Comparison of ENCODE assay signal across 43 mouse cellular contexts in genomic region chr7:102718970-102719369, GRCm38 (mm10). TPM values are rescaled to one million over a fixed set of nuclear protein-coding genes. Genes with fewer than 3 reads are reported as not detected.
"Had no signal": no experiment of that assay in that cellular context is flagged by ENCODE, and none has a peak within 500 bp of the region (broad histone marks: within the 10 kb centered on the region; RNA-seq: fewer than 3 reads in every experiment).

TSS of gene Olfr33 (minus strand) at chr7:102719070.

- H3K4me1 ChIP-seq: heart, embryonic 10.5 days; heart, embryonic 12.5 days; heart, embryonic 13.5 days; heart, embryonic 15.5 days; hindbrain, embryonic 10.5 days; hindbrain, embryonic 12.5 days; hindbrain, embryonic 13.5 days; hindbrain, embryonic 15.5 days; intestine, embryonic 15.5 days; kidney, embryonic 15.5 days had no signal

- H3K9ac ChIP-seq: heart, embryonic 12.5 days; heart, embryonic 13.5 days; heart, embryonic 15.5 days; hindbrain, embryonic 12.5 days; hindbrain, embryonic 13.5 days; hindbrain, embryonic 14.5 days; hindbrain, embryonic 15.5 days; intestine, embryonic 15.5 days; kidney, embryonic 15.5 days had no signal

- H3K27me3 ChIP-seq: heart, embryonic 12.5 days; heart, embryonic 13.5 days; heart, embryonic 15.5 days; hindbrain, embryonic 12.5 days; hindbrain, embryonic 13.5 days; hindbrain, embryonic 15.5 days; intestine, embryonic 15.5 days; kidney, embryonic 15.5 days had no signal

- H3K9me3 ChIP-seq: heart, embryonic 10.5 days; heart, embryonic 12.5 days; heart, embryonic 13.5 days; heart, embryonic 15.5 days; hindbrain, embryonic 10.5 days; hindbrain, embryonic 12.5 days; hindbrain, embryonic 13.5 days; hindbrain, embryonic 15.5 days; intestine, embryonic 15.5 days; kidney, embryonic 15.5 days had no signal

- H3K27ac ChIP-seq: heart, embryonic 10.5 days; heart, embryonic 13.5 days; heart, embryonic 15.5 days; hindbrain, embryonic 10.5 days; hindbrain, embryonic 12.5 days; hindbrain, embryonic 13.5 days; hindbrain, embryonic 14.5 days; hindbrain, embryonic 15.5 days; hindbrain, postnatal 0 days; intestine, embryonic 15.5 days; kidney, embryonic 15.5 days; kidney, postnatal 0 days; layer of hippocampus, adult 2 months; left cerebral cortex, adult 2 months had no signal

- DNase-seq: heart, postnatal 10 days; heart, postnatal 14 days; heart, postnatal 36 days; heart, postnatal 4 days; kidney, adult 11 months; kidney, adult 18-20 months; kidney, adult 2 months; kidney, adult 8-10 months; kidney, adult 9 months; kidney, postnatal 10 days; kidney, postnatal 14 days; kidney, postnatal 25 days; kidney, postnatal 36 days; kidney, postnatal 4 days; layer of hippocampus, adult 9-11 months; layer of hippocampus, postnatal 36 days had no signal

- ATAC-seq: hindbrain, embryonic 16.5 days; hindbrain, postnatal 0 days; inflammation-experienced regulatory T-cells, adult 6 months; intestine, embryonic 15.5 days; intestine, embryonic 16.5 days; intestine, postnatal 0 days had no signal

- H3K4me3 ChIP-seq: heart, embryonic 10.5 days; heart, embryonic 12.5 days; heart, embryonic 13.5 days; heart, embryonic 15.5 days; hindbrain, embryonic 10.5 days; hindbrain, embryonic 12.5 days; hindbrain, embryonic 13.5 days; hindbrain, embryonic 15.5 days; intestine, embryonic 15.5 days; kidney, embryonic 15.5 days; layer of hippocampus, adult 2 months; left cerebral cortex, adult 2 months had no signal

- H3K4me2 ChIP-seq: heart, embryonic 12.5 days; heart, embryonic 13.5 days; heart, embryonic 15.5 days; hindbrain, embryonic 12.5 days; hindbrain, embryonic 13.5 days; hindbrain, embryonic 14.5 days; hindbrain, embryonic 15.5 days; intestine, embryonic 15.5 days; kidney, embryonic 15.5 days had no signal

- H3K36me3 ChIP-seq: heart, embryonic 10.5 days; heart, embryonic 12.5 days; heart, embryonic 13.5 days; heart, embryonic 15.5 days; hindbrain, embryonic 10.5 days; hindbrain, embryonic 12.5 days; hindbrain, embryonic 13.5 days; hindbrain, embryonic 15.5 days; intestine, embryonic 15.5 days; kidney, embryonic 15.5 days had no signal

RNA-seq across cellular contexts. Expression of gene Olfr33, which starts in this region (rescaled TPM):
- polyA plus RNA-seq: heart, embryonic 10.5 days; heart, embryonic 12.5 days; heart, embryonic 13.5 days; heart, embryonic 14.5 days; heart, embryonic 15.5 days; heart, embryonic 16.5 days; heart, postnatal 0 days; hindbrain, embryonic 10.5 days; hindbrain, embryonic 11.5 days; hindbrain, embryonic 12.5 days; hindbrain, embryonic 13.5 days; hindbrain, embryonic 14.5 days; hindbrain, embryonic 15.5 days; hindbrain, embryonic 16.5 days; hindbrain, postnatal 0 days; inflammation-experienced regulatory T-cells, adult 6 months; intestine, embryonic 14.5 days; intestine, embryonic 15.5 days; intestine, embryonic 16.5 days; intestine, postnatal 0 days; kidney, adult 2 months; kidney, embryonic 14.5 days; kidney, embryonic 15.5 days; kidney, embryonic 16.5 days; kidney, postnatal 0 days; large intestine, adult 2 months had no signal
